Mouse (Mus musculus) kidney, adult 11 months (tissue): ENCODE measurements around the gene Tinf2.

Experiments
- DNase-seq: peaks from one replicate; pipeline ENCODE4 v3.0.0; 2022

Gene Tinf2

GRCm38 (mm10) chr14:55634874-55635522 lies 46.6 kb downstream of the Tinf2 start:
- peak; percentile 25 for DNase-seq

- DNase-seq = peak; percentile 30
Observed at GRCm38 (mm10) chr14:55629312-55629711, 52.3 kb downstream of the Tinf2 start.

- no peak for DNase-seq
Observed at GRCm38 (mm10) chr14:55628077-55628827, 53.4 kb downstream of the Tinf2 start.
